Mouse (Mus musculus) olfactory bulb, adult 2 months (tissue): ENCODE measurements around the gene Dennd1a.

Source experiments
- CTCF ChIP-seq: fragments of 200-500 bp; IDR thresholded peaks from 2 replicates; pipeline ENCODE4 v1.5.1; 2012; ENCODE audit warnings: low read depth, mild to moderate bottlenecking, low read length, moderate library complexity; ENCODE audit not compliant: insufficient read depth
- POLR2A ChIP-seq: fragments of 200-500 bp; IDR thresholded peaks from 2 replicates; pipeline ENCODE4 v1.6.1; 2012; ENCODE audit warnings: mild to moderate bottlenecking, low read depth, low read length, moderate library complexity; ENCODE audit not compliant: insufficient read depth

DNA sequence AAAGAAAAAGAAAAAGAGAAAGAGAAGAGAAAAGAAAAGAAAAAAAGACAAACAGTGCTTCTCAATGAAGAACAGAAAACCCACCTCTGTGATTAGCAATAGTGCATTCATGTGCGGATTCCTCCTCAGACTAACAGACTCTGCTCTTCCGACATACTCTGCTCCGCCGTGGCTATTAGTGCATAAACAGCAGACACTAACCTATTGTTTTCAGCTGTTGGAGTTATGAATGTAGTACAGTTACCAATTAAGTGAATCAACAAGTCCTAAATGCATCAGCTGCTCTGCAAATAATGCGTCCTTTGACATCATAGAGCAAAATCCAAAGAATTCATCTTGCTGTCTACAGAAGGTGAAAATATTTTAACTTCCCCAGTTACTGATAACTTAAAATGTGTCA lies 121.2 kb downstream of the Dennd1a start:
- TF ChIP-seq CTCF (no peak), POLR2A (no peak)
